Comparison of ENCODE assay signal across 21 mouse cellular contexts in the genomic region with DNA sequence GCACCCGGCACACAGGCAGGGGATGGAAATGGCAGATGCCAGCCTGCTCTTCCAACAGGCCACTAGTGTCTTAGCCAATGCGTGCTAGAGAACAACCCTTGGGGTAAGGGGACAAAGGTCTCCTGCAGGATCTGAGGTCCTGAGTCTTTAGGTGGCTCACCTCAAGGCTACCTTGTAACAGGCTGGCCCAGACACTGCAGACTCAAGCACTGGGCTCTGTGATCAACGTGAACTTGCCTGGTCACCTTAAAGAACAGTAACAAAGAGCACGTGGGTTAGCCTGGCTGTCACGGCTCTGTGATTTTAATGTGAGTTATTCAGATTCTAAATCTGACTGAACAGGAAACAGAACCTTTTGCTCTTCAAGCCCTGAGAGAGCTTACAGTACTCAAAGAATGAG. TPM values are rescaled to one million over a fixed set of nuclear protein-coding genes. Genes with fewer than 3 reads are reported as not detected.
A peak's percentile ranks its signal among the peaks of the same experiment; 100 is the strongest.
DNase-seq lines count a peak whose midpoint lies in the region; ATAC-seq and TF ChIP-seq lines count a peak whose summit lies in the region.
"Had no signal": no experiment of that assay in that cellular context is flagged by ENCODE, and none has a peak within 500 bp of the region (broad histone marks: within the 10 kb centered on the region; RNA-seq: fewer than 3 reads in every experiment).

No protein-coding gene starts in this region.

- no peak for TF ChIP-seq CTCF in layer of hippocampus, adult 2 months (conservative IDR thresholded peaks at IDR 0.05)
- no peak for TF ChIP-seq CTCF in kidney, adult 2 months (conservative IDR thresholded peaks at IDR 0.05; ENCODE audit: insufficient read depth, insufficient read length, low read depth, low read length)

- H3K27me3 ChIP-seq in heart, embryonic 12.5 days (replicated peaks), result no peaks in the 10 kb centered on the region
- no peaks in the 10 kb centered on the region for H3K27me3 ChIP-seq in kidney, adult 2 months (replicated peaks; ENCODE audit: control insufficient read depth, insufficient read depth, low read length)
- H3K27me3 ChIP-seq: embryonic facial prominence, embryonic 13.5 days; limb, embryonic 12.5 days; neural tube, embryonic 12.5 days had no signal

- H3K36me3 ChIP-seq in heart, embryonic 12.5 days, result peaks cover 50% of the 10 kb centered on the region
- no peaks in the 10 kb centered on the region; the same call in 1 of the 2 replicates for H3K36me3 ChIP-seq in kidney, adult 2 months (ENCODE audit: control insufficient read depth, insufficient read depth, low read length)
- H3K36me3 ChIP-seq: neural tube, embryonic 12.5 days had no signal

- no peak overlapping the region for H3K4me2 ChIP-seq in heart, embryonic 12.5 days
- H3K4me2 ChIP-seq: embryonic facial prominence, embryonic 13.5 days; limb, embryonic 12.5 days; neural tube, embryonic 12.5 days had no signal

- no peak for DNase-seq in heart, postnatal 4 days
- no peak for DNase-seq in layer of hippocampus, adult 2 months (ENCODE audit: low spot score in 2 of 2)
- no peak for DNase-seq in layer of hippocampus, postnatal 10 days (ENCODE audit: low spot score in 2 of 2)
- DNase-seq in kidney, adult 2 months, result peak; percentile 88
- DNase-seq in kidney, postnatal 14 days, result peak; percentile 65
- DNase-seq in cerebellum, adult 9-11 months, result no peak
- DNase-seq: adrenal gland, postnatal 14 days; B cell, adult 2 months; cerebellum, adult 11-12 months; gastrocnemius, postnatal 14 days had no signal

- ATAC-seq in heart, embryonic 12.5 days (ENCODE audit: insufficient number of reproducible peaks, low FRiP score), result no peak
- no peak for ATAC-seq in granulocyte monocyte progenitor cell, adult 5-6 weeks (replicated peaks; ENCODE audit: poor library complexity, severe bottlenecking)
- ATAC-seq: activated CD4-positive, CD25-positive, alpha-beta regulatory T cell, adult 4 months; inflammation-experienced regulatory T-cells, adult 6 months; lung, postnatal 0 days had no signal

- 0 out of 2 replicates have a peak overlapping the region, but pooled peaks have one; percentile 54 for H3K9ac ChIP-seq in heart, embryonic 12.5 days
- H3K9ac ChIP-seq: embryonic facial prominence, embryonic 13.5 days; limb, embryonic 12.5 days; liver, embryonic 14.5 days; neural tube, embryonic 12.5 days had no signal

- no peak for TF ChIP-seq POLR2A in kidney, adult 2 months (IDR thresholded peaks at IDR 0.05; ENCODE audit: low read depth, low read length)

- no peak overlapping the region for H3K4me3 ChIP-seq in heart, embryonic 12.5 days
- H3K4me3 ChIP-seq in layer of hippocampus, adult 2 months, result no peak overlapping the region
- H3K4me3 ChIP-seq in kidney, adult 2 months (ENCODE audit: insufficient read depth, low read depth, low read length), result peak overlapping the region; percentile 2; the same call in 1 of the 2 replicates
- H3K4me3 ChIP-seq: embryonic facial prominence, embryonic 13.5 days; limb, embryonic 12.5 days; neural tube, embryonic 12.5 days had no signal

- peaks cover 87% of the 10 kb centered on the region for H3K4me1 ChIP-seq in heart, embryonic 12.5 days (replicated peaks)
- peaks cover 61% of the 10 kb centered on the region for H3K4me1 ChIP-seq in kidney, adult 2 months (ENCODE audit: control insufficient read depth, insufficient read depth, low read length)

- no peak overlapping the region for H3K27ac ChIP-seq in heart, embryonic 12.5 days (ENCODE audit: poor library complexity, severe bottlenecking)
- peak overlapping the region; percentile 72; the same call in 1 of the 2 replicates for H3K27ac ChIP-seq in layer of hippocampus, adult 2 months
- H3K27ac ChIP-seq in kidney, adult 2 months (ENCODE audit: insufficient read depth, low read depth, low read length), result peak overlapping the region; percentile 93
- H3K27ac ChIP-seq: embryonic facial prominence, embryonic 13.5 days; liver, embryonic 14.5 days; neural tube, embryonic 12.5 days had no signal

- no peaks in the 10 kb centered on the region for H3K9me3 ChIP-seq in heart, embryonic 12.5 days (replicated peaks)
- H3K9me3 ChIP-seq: embryonic facial prominence, embryonic 13.5 days; limb, embryonic 12.5 days; neural tube, embryonic 12.5 days had no signal

- 88% methylated on average over 5 of the region's 5 CpGs for WGBS in heart, embryonic 12.5 days
- 39% methylated on average over 5 of the region's 5 CpGs for WGBS in kidney, adult 2 months

RNA-seq across cellular contexts. Expression of a gene that starts 6.1 kb away (rescaled TPM):
- 9.0 and 9.6 TPM in 2 replicates for polyA plus RNA-seq in heart, embryonic 12.5 days (2016; fragmentation: Nextera tagmentation; extraction: Ambion mirVana)
- total RNA-seq in heart, postnatal 4 days (2021), result 10 to 100 TPM; 55.0 to 60.7 TPM
- 1 to 10 TPM; 7.9 to 8.2 TPM for total RNA-seq in layer of hippocampus, adult 2 months (2021)
- 1 to 10 TPM; 6.2 to 8.4 TPM for total RNA-seq in layer of hippocampus, postnatal 10 days (2021)
- 92.2 and 98.3 TPM in 2 replicates for polyA plus RNA-seq in kidney, adult 2 months (2012; rRNA removed)
- 2.5 TPM in 1 of 2 replicates, not detected in the other for total RNA-seq in granulocyte monocyte progenitor cell, adult 5-6 weeks (2014; fragmentation: Nextera tagmentation)
- 0.13 TPM in 1 of 2 replicates, not detected in the other for total RNA-seq in granulocyte monocyte progenitor cell, adult 5-6 weeks (2017)
- total RNA-seq: common myeloid progenitor, adult 5-6 weeks; megakaryocyte, adult 5-6 weeks had no signal

Comparison
In these comparisons a context has a peak if more than half of its experiments do, and no peak if none do; other contexts are left out.
1. DNase-seq: peak in kidney, adult 2 months (single experiment) and kidney, postnatal 14 days (single experiment); none in heart, postnatal 4 days (single experiment), layer of hippocampus, adult 2 months (0 of 2), layer of hippocampus, postnatal 10 days (0 of 2) and cerebellum, adult 9-11 months (single experiment).
2. RNA of a gene that starts 6.1 kb away (total RNA-seq): 55.0 to 60.7 TPM in heart, postnatal 4 days; 6.2 to 8.4 TPM in layer of hippocampus, postnatal 10 days, 7.9 to 8.2 TPM in layer of hippocampus, adult 2 months and 0.13 to 2.5 TPM in granulocyte monocyte progenitor cell, adult 5-6 weeks; every median in the first group is over 4 times any median in the second.